Mouse (Mus musculus): ENCODE measurements around the gene Scgb2b7.
"Not testable (repeated sequence)": the region's sequence is repeated elsewhere in the genome, so short reads cannot be mapped to it uniquely, and the experiment has no call there.

Scgb2b7 gene

GRCm38 (mm10) chr7:31705657-31706056 lies at the start of gene Scgb2b7:
TSS of gene Scgb2b7 (minus strand) at chr7:31705757.
- DNase-seq = not testable (repeated sequence)

- not testable (repeated sequence) for DNase-seq
These were observed 6.8 kb upstream of the Scgb2b7 start, which contains the start of gene Scgb1b7 for GRCm38 (mm10) chr7:31712365-31712764. TSS of gene Scgb1b7 (plus strand) at chr7:31712665.

All from retina, postnatal 1 day (tissue).